Mouse (Mus musculus): ENCODE data around the gene Pacs1. TPM values are rescaled to one million over a fixed set of nuclear protein-coding genes. Genes with fewer than 3 reads are reported as not detected.
"Not testable (repeated sequence)": the region's sequence is repeated elsewhere in the genome, so short reads cannot be mapped to it uniquely, and the experiment has no call there.

The Pacs1 gene
- total RNA-seq, 2 experiments from 2014 or later = 19.9 to 21.5 TPM

GRCm38 (mm10) chr19:5106731-5107191 lies 166.2 kb downstream of the Pacs1 start, which contains the start of gene Rab1b:
Gene Rab1b, minus strand, starts transcription at chr19:5107072.
- intact Hi-C loops (cut with DNase I) = loop anchor here (1.0 kb wide), 1 partner anchor 11 kb away; no protein-coding TSS in a partner anchor
- peak; percentile 97 to 99 for DNase-seq

- DNase-seq = peak; percentile 34 to 35
- intact Hi-C loops (cut with DNase I) = no loop called here
These were observed 166.8 kb downstream of the Pacs1 start for GRCm38 (mm10) chr19:5106074-5106473.

GRCm38 (mm10) chr19:5098363-5099143 lies 174.4 kb downstream of the Pacs1 start, which contains the start of gene Cnih2:
Gene Cnih2, minus strand, starts transcription at chr19:5098521.
- DNase-seq = peak; percentile 60 to 62
- intact Hi-C loops (cut with DNase I) = no loop called here

GRCm38 (mm10) chr19:5097521-5098362 lies 175.2 kb downstream of the Pacs1 start:
- intact Hi-C loops (cut with DNase I) = no loop called here

GRCm38 (mm10) chr19:5095887-5096474 lies 176.9 kb downstream of the Pacs1 start:
- intact Hi-C loops (cut with DNase I) = loop anchor here (2.0 kb wide), 1 partner anchor 43 kb away; no protein-coding TSS in a partner anchor
- DNase-seq = no peak

More at GRCm38 (mm10) chr19:5097521-5098362, 175.2 kb downstream of the Pacs1 start:
- DNase-seq = no peak

- intact Hi-C loops (cut with DNase I) = loop anchor here (2.0 kb wide), 1 partner anchor 44 kb away; no protein-coding TSS in a partner anchor
- no peak for DNase-seq
These were observed 178.0 kb downstream of the Pacs1 start for GRCm38 (mm10) chr19:5094746-5095417.

GRCm38 (mm10) chr19:5094243-5094632 lies 178.7 kb downstream of the Pacs1 start:
- intact Hi-C loops (cut with DNase I) = loop anchor here (2.0 kb wide), 1 partner anchor 45 kb away; no protein-coding TSS in a partner anchor
- peak; percentile 84 to 91 for DNase-seq

- no peak for DNase-seq
- intact Hi-C loops (cut with DNase I) = loop anchor here (2.0 kb wide), 1 partner anchor 45 kb away; no protein-coding TSS in a partner anchor
These were observed 179.3 kb downstream of the Pacs1 start for GRCm38 (mm10) chr19:5093481-5094242.

GRCm38 (mm10) chr19:5092083-5092482 lies 180.8 kb downstream of the Pacs1 start:
- intact Hi-C loops (cut with DNase I) = no loop called here
- DNase-seq = no peak

- no peak for DNase-seq
- intact Hi-C loops (cut with DNase I) = no loop called here
These were observed 183.6 kb downstream of the Pacs1 start for GRCm38 (mm10) chr19:5089324-5089723.

- peak; percentile 93 to 94 for DNase-seq
- intact Hi-C loops (cut with DNase I) = no loop called here
These were observed 184.8 kb downstream of the Pacs1 start, which contains the start of gene Yif1a for GRCm38 (mm10) chr19:5087884-5088728. Gene Yif1a, plus strand, starts transcription at chr19:5088538.

GRCm38 (mm10) chr19:5086533-5086932 lies 186.4 kb downstream of the Pacs1 start:
- DNase-seq; intact Hi-C loops (cut with DNase I): not testable (repeated sequence)

- DNase-seq = no peak
- intact Hi-C loops (cut with DNase I) = no loop called here
These were observed 187.6 kb downstream of the Pacs1 start, which contains the start of gene Tmem151a for GRCm38 (mm10) chr19:5085145-5085863. Gene Tmem151a, minus strand, starts transcription at chr19:5085531.

- DNase-seq = no peak
- intact Hi-C loops (cut with DNase I) = no loop called here
These were observed 188.1 kb downstream of the Pacs1 start for GRCm38 (mm10) chr19:5084834-5085144.

GRCm38 (mm10) chr19:5083961-5084833 lies 188.7 kb downstream of the Pacs1 start:
- DNase-seq = no peak
- intact Hi-C loops (cut with DNase I) = no loop called here

All from heart, postnatal 36 days (tissue).